7 mouse cellular contexts compared by ENCODE assay signal in the genomic region with DNA sequence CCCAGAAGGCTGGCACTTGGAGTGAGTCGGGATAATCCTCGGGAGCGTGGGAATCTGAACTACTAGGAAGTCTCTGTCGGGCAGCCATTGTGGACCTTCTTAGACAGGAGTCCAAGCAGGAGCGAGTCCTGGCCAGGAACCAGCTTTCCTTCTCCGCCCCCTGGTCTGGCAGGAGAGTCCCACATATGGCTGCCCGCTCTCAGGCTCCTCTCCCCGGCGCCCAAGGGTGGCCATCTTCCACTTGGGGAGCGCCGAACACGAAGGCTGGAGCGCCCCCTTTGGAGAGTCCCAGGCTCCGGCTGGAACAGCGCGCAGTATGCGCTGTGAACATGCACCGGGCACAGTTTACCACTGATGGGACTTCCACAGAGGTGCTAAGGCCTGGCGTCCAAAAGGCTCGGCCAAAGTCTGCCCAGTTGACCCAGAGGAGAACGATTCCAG. TPM values are rescaled to one million over a fixed set of nuclear protein-coding genes. Genes with fewer than 3 reads are reported as not detected.
DNase-seq lines count a peak whose midpoint lies in the region; ATAC-seq and TF ChIP-seq lines count a peak whose summit lies in the region.

No protein-coding gene starts in this region.

- no peaks in the 10 kb centered on the region for H3K9me3 ChIP-seq in midbrain, embryonic 10.5 days (replicated peaks)

- ATAC-seq in granulocyte monocyte progenitor cell, adult 5-6 weeks (replicated peaks; ENCODE audit: poor library complexity, severe bottlenecking), result peak; percentile 70

- H3K27ac ChIP-seq in midbrain, embryonic 10.5 days (replicated peaks), result peak overlapping the region; percentile 98
- peak overlapping the region; percentile 74 for H3K27ac ChIP-seq in small intestine, adult 2 months (ENCODE audit: insufficient read depth, low read depth, low read length)

- TF ChIP-seq POLR2A in small intestine, adult 2 months (IDR thresholded peaks at IDR 0.05; ENCODE audit: low read depth, low read length), result peak; percentile 50; the same call in 1 of the 2 replicates

- intact Hi-C loops in left cerebral cortex, postnatal 4 days (cut with DNase I), result loop anchor here (2.0 kb wide), 1 partner anchor 84 kb away; no protein-coding TSS in a partner anchor

- peak; percentile 61 for TF ChIP-seq CTCF in small intestine, adult 2 months (IDR thresholded peaks at IDR 0.05; ENCODE audit: extremely low read depth, insufficient read length, insufficient replicate concordance, low read depth, low read length)

- H3K4me1 ChIP-seq in midbrain, embryonic 10.5 days, result peaks cover 58% of the 10 kb centered on the region
- peaks cover 17% of the 10 kb centered on the region for H3K4me1 ChIP-seq in small intestine, adult 2 months (ENCODE audit: control insufficient read depth, insufficient read depth, insufficient read length, low read length)

- peak; percentile 82 for DNase-seq in adrenal gland, postnatal 25 days
- DNase-seq in embryo, embryonic 9.5 days (ENCODE audit: extremely low spot score), result peak; percentile 82
- DNase-seq in kidney, adult 11 months, result peak; percentile 88
- peak; percentile 84 for DNase-seq in left cerebral cortex, postnatal 4 days
- DNase-seq in midbrain, embryonic 10.5 days (ENCODE audit: low spot score), result peak; percentile 80

- H3K27me3 ChIP-seq in midbrain, embryonic 10.5 days (ENCODE audit: low read depth, poor library complexity, severe bottlenecking), result no peaks in the 10 kb centered on the region
- H3K27me3 ChIP-seq in small intestine, adult 2 months (ENCODE audit: control insufficient read depth, insufficient read depth, low read length), result no peaks in the 10 kb centered on the region

- WGBS in midbrain, embryonic 10.5 days, result under 1% methylated on average over 21 of the region's 21 CpGs
- under 1% methylated on average over 21 of the region's 21 CpGs for WGBS in small intestine, adult 2 months

- peaks cover 41% of the 10 kb centered on the region for H3K36me3 ChIP-seq in midbrain, embryonic 10.5 days
- H3K36me3 ChIP-seq in small intestine, adult 2 months (ENCODE audit: control insufficient read depth, insufficient read depth, low read length), result no peaks in the 10 kb centered on the region

- peak overlapping the region; percentile 87 for H3K4me3 ChIP-seq in midbrain, embryonic 10.5 days
- H3K4me3 ChIP-seq in small intestine, adult 2 months (ENCODE audit: low read depth, low read length), result peak overlapping the region; percentile 94

RNA-seq across cellular contexts. Expression of gene Fads2, which starts 0.9 kb away (rescaled TPM):
- 1,800 and 1,888 TPM in 2 replicates for total RNA-seq in adrenal gland, postnatal 25 days (2021)
- 4.8 and 5.5 TPM in 2 replicates for total RNA-seq in granulocyte monocyte progenitor cell, adult 5-6 weeks (2014; fragmentation: Nextera tagmentation)
- 3.7 and 5.4 TPM in 2 replicates for total RNA-seq in granulocyte monocyte progenitor cell, adult 5-6 weeks (2017)
- 100 to 1,000 TPM; 220 to 236 TPM for total RNA-seq in left cerebral cortex, postnatal 4 days (2021)
- polyA plus RNA-seq in midbrain, embryonic 10.5 days (2016; fragmentation: Nextera tagmentation; extraction: Ambion mirVana), result 207 and 236 TPM in 2 replicates
- 29.6 and 44.9 TPM in 2 replicates for polyA plus RNA-seq in small intestine, adult 2 months (2012; rRNA removed)

RNA-seq across cellular contexts. Expression of gene Fads3, which starts 59.3 kb away (rescaled TPM):
- 9.5 and 15.1 TPM in 2 replicates for total RNA-seq in adrenal gland, postnatal 25 days (2021)
- total RNA-seq in granulocyte monocyte progenitor cell, adult 5-6 weeks (2014; fragmentation: Nextera tagmentation), result 0.38 and 0.97 TPM in 2 replicates
- 0.22 and 1.4 TPM in 2 replicates for total RNA-seq in granulocyte monocyte progenitor cell, adult 5-6 weeks (2017)
- total RNA-seq in left cerebral cortex, postnatal 4 days (2021), result 10 to 100 TPM; 52.8 to 60.4 TPM
- 5.5 and 5.8 TPM in 2 replicates for polyA plus RNA-seq in midbrain, embryonic 10.5 days (2016; fragmentation: Nextera tagmentation; extraction: Ambion mirVana)
- 7.6 and 18.9 TPM in 2 replicates for polyA plus RNA-seq in small intestine, adult 2 months (2012; rRNA removed)

Comparison
In these comparisons a context has a peak if more than half of its experiments do, and no peak if none do; other contexts are left out.
1. Peak in every context shown above with its lines: DNase-seq, ATAC-seq, H3K4me3 ChIP-seq and H3K27ac ChIP-seq.
2. RNA of gene Fads2, which starts 0.9 kb away (total RNA-seq): 1,800 to 1,888 TPM in adrenal gland, postnatal 25 days and 220 to 236 TPM in left cerebral cortex, postnatal 4 days; 3.7 to 5.5 TPM in granulocyte monocyte progenitor cell, adult 5-6 weeks; every median in the first group is over 10 times any median in the second.